Mouse (Mus musculus): ENCODE results near the gene Snrpd3. TPM values are rescaled to one million over a fixed set of nuclear protein-coding genes. Genes with fewer than 3 reads are reported as not detected.

Gene Snrpd3
- polyA plus RNA-seq, 1 experiment from 2014 or later = 256 TPM

DNA sequence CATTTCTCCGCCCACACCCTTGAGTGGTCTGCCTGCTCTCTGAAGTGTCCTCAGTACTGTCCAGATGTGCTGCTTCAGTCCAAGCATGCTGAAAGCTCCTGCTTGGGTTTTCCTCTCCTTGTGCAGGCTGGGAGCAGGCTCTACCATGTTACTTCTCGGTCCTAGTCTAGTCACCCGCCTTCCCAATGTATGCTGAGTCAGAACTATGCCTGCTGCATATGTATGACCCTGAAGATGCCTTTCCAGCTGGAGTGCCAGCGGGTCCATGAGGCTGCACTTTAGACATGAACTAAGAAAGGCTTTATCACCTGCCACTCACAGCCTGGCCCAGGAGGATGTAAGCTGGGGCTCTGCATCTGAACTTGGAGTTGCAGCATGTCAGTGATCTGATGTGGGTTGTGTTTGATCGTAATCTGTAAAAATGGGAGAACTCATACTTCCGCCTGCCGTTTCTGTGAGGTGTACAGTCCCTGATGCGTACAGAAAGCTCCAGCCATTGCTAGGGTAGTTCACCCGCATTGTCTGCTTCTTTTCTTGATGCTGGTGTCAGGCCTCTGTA, 14.3 kb downstream of the Snrpd3 start:
- Histone ChIP-seq H3K9me3 (ENCODE audit: control insufficient read depth, low read length) (no peaks in the 10 kb centered on the region), H3K27me3 (ENCODE audit: control insufficient read depth, insufficient read depth, low read length) (no peaks in the 10 kb centered on the region), H3K36me3 (ENCODE audit: control insufficient read depth, insufficient read depth, low read length) (peaks cover 23% of the 10 kb centered on the region; the same call in 1 of the 2 replicates), H3K9ac (ENCODE audit: low read length) (no peak overlapping the region), H3K4me3 (ENCODE audit: low read depth, low read length) (no peak overlapping the region), H3K4me2 (ENCODE audit: low read depth, severe bottlenecking) (no peak overlapping the region), H3K4me1 (ENCODE audit: control insufficient read depth, insufficient read depth, low read length) (no peaks in the 10 kb centered on the region), H3K27ac (replicated peaks; ENCODE audit: low read depth, low read length) (no peak overlapping the region)
- 90% methylated on average over 9 of the region's 9 CpGs for WGBS
- DNase-seq (ENCODE audit: low spot score) (no peak), ATAC-seq (ENCODE audit: insufficient number of reproducible peaks, low FRiP score, low TSS enrichment, low read depth) (no peak)

GRCm38 (mm10) chr10:75534216-75534615, 16.9 kb downstream of the Snrpd3 start:
- WGBS = 91% methylated on average over 8 of the region's 8 CpGs
- Histone ChIP-seq H3K36me3 (ENCODE audit: control insufficient read depth, insufficient read depth, low read length) (peaks cover 23% of the 10 kb centered on the region; the same call in 1 of the 2 replicates), H3K9me3 (ENCODE audit: control insufficient read depth, low read length) (no peaks in the 10 kb centered on the region)

DNA sequence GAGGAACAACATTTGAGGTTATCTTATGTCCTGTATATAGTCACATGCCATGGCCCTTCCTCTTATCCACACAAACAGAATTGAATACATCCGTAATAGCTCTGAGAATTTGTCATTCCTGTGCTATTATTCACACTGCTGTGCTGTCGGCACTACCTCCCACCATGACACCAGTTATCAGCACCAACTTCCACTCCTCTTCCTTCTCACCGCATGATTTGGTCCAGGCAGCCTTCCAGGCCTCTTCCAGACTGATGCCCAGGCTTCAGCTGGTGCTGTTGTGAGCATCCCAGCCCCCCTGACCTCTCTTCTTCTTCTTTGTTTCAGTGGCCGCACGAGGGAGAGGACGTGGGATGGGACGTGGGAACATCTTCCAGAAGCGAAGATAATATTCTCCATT, 17.6 kb downstream of the Snrpd3 start:
- Histone ChIP-seq H3K4me1 (ENCODE audit: control insufficient read depth, insufficient read depth, low read length) (no peaks in the 10 kb centered on the region), H3K27ac (replicated peaks; ENCODE audit: low read depth, low read length) (no peak overlapping the region), H3K4me2 (ENCODE audit: low read depth, severe bottlenecking) (no peak overlapping the region), H3K27me3 (ENCODE audit: control insufficient read depth, insufficient read depth, low read length) (no peaks in the 10 kb centered on the region), H3K4me3 (ENCODE audit: low read depth, low read length) (no peak overlapping the region), H3K36me3 (ENCODE audit: control insufficient read depth, insufficient read depth, low read length) (peaks cover 23% of the 10 kb centered on the region; the same call in 1 of the 2 replicates), H3K9ac (ENCODE audit: low read length) (no peak overlapping the region), H3K9me3 (ENCODE audit: control insufficient read depth, low read length) (no peaks in the 10 kb centered on the region)
- 92% methylated on average over 8 of the region's 8 CpGs for WGBS
- no peak for ATAC-seq (ENCODE audit: insufficient number of reproducible peaks, low FRiP score, low TSS enrichment, low read depth)
- no peak for DNase-seq (ENCODE audit: low spot score)

More at GRCm38 (mm10) chr10:75534216-75534615, 16.9 kb downstream of the Snrpd3 start:
- no peak overlapping the region for H3K9ac ChIP-seq (ENCODE audit: low read length)
- ATAC-seq (ENCODE audit: insufficient number of reproducible peaks, low FRiP score, low TSS enrichment, low read depth) = no peak
- DNase-seq (ENCODE audit: low spot score) = no peak
- no peaks in the 10 kb centered on the region for H3K4me1 ChIP-seq (ENCODE audit: control insufficient read depth, insufficient read depth, low read length)
- H3K4me3 ChIP-seq (ENCODE audit: low read depth, low read length) = no peak overlapping the region
- no peak overlapping the region for H3K4me2 ChIP-seq (ENCODE audit: low read depth, severe bottlenecking)
- no peaks in the 10 kb centered on the region for H3K27me3 ChIP-seq (ENCODE audit: control insufficient read depth, insufficient read depth, low read length)
- no peak overlapping the region for H3K27ac ChIP-seq (replicated peaks; ENCODE audit: low read depth, low read length)

- Histone ChIP-seq H3K9me3 (ENCODE audit: control insufficient read depth, low read length) (no peaks in the 10 kb centered on the region), H3K4me1 (ENCODE audit: control insufficient read depth, insufficient read depth, low read length) (no peaks in the 10 kb centered on the region), H3K27ac (replicated peaks; ENCODE audit: low read depth, low read length) (no peak overlapping the region), H3K9ac (ENCODE audit: low read length) (no peak overlapping the region), H3K4me2 (ENCODE audit: low read depth, severe bottlenecking) (no peak overlapping the region), H3K36me3 (ENCODE audit: control insufficient read depth, insufficient read depth, low read length) (peaks cover 23% of the 10 kb centered on the region; the same call in 1 of the 2 replicates), H3K27me3 (ENCODE audit: control insufficient read depth, insufficient read depth, low read length) (no peaks in the 10 kb centered on the region), H3K4me3 (ENCODE audit: low read depth, low read length) (no peak overlapping the region)
- DNase-seq (ENCODE audit: low spot score) (no peak), ATAC-seq (ENCODE audit: insufficient number of reproducible peaks, low FRiP score, low TSS enrichment, low read depth) (no peak)
- WGBS = 94% methylated on average over 2 of the region's 2 CpGs
Observed at GRCm38 (mm10) chr10:75535423-75535822, 18.1 kb downstream of the Snrpd3 start.

DNA sequence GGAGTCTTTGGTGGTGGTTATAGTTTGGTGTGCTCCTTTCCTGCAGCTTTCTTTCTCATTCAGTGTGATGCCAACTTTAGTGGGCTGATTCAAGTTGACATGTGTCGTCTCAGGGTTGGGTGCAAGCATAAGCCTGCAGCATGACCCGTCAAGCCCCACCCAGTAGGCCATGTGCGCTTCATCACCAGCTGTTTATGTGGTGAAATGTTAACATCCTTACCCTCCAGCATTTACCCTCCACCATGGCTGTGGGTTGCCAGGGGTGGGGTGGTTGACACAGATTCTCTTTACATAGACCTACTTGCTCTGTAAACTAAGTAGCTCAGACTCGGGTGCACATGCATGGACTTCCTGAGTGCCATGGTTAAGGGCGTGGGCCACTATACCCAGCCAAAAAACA, 18.8 kb downstream of the Snrpd3 start:
- H3K9me3 ChIP-seq (ENCODE audit: control insufficient read depth, low read length) = no peaks in the 10 kb centered on the region
- no peak overlapping the region for H3K4me3 ChIP-seq (ENCODE audit: low read depth, low read length)
- H3K27ac ChIP-seq (replicated peaks; ENCODE audit: low read depth, low read length) = no peak overlapping the region
- H3K4me1 ChIP-seq (ENCODE audit: control insufficient read depth, insufficient read depth, low read length) = no peaks in the 10 kb centered on the region
- peaks cover 23% of the 10 kb centered on the region; the same call in 1 of the 2 replicates for H3K36me3 ChIP-seq (ENCODE audit: control insufficient read depth, insufficient read depth, low read length)
- no peak overlapping the region for H3K4me2 ChIP-seq (ENCODE audit: low read depth, severe bottlenecking)
- DNase-seq (ENCODE audit: low spot score) (no peak), ATAC-seq (ENCODE audit: insufficient number of reproducible peaks, low FRiP score, low TSS enrichment, low read depth) (0 out of 2 replicates have a peak, but pooled peaks have one; percentile 31)
- WGBS = 94% methylated on average over 5 of the region's 5 CpGs
- no peak overlapping the region for H3K9ac ChIP-seq (ENCODE audit: low read length)
- no peaks in the 10 kb centered on the region for H3K27me3 ChIP-seq (ENCODE audit: control insufficient read depth, insufficient read depth, low read length)

DNA sequence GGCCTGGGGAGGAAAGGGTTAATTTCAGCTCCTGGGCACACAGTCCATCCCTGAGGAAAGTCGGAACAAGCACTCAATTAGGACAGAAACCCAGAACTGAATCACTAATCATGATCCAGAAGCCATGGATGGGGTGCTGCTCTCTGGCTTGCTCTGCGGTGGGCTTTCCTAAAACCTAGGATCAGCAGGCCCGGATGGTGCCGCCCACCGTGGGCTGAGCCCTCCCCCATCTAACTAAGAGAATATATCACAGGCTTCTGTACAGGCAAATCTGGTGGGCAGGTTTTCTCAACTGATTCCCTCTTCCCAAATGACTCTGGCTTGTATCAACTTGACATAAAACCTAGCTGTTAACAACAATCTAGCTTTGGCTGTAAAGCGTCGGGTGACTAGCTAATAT, 30.6 kb downstream of the Snrpd3 start:
- H3K4me2 ChIP-seq (ENCODE audit: low read depth, severe bottlenecking) = no peak overlapping the region
- no peaks in the 10 kb centered on the region for H3K36me3 ChIP-seq (ENCODE audit: control insufficient read depth, insufficient read depth, low read length)
- 47% methylated on average over 7 of the region's 7 CpGs for WGBS
- H3K27ac ChIP-seq (replicated peaks; ENCODE audit: low read depth, low read length) = no peak overlapping the region
- DNase-seq (ENCODE audit: low spot score) = no peak
- no peak overlapping the region for H3K9ac ChIP-seq (ENCODE audit: low read length)
- H3K27me3 ChIP-seq (ENCODE audit: control insufficient read depth, insufficient read depth, low read length) = no peaks in the 10 kb centered on the region
- H3K9me3 ChIP-seq (ENCODE audit: control insufficient read depth, low read length) = no peaks in the 10 kb centered on the region
- peaks cover 4% of the 10 kb centered on the region; the same call in 1 of the 2 replicates for H3K4me1 ChIP-seq (ENCODE audit: control insufficient read depth, insufficient read depth, low read length)
- H3K4me3 ChIP-seq (ENCODE audit: low read depth, low read length) = no peak overlapping the region
- ATAC-seq (ENCODE audit: insufficient number of reproducible peaks, low FRiP score, low TSS enrichment, low read depth) = no peak

- 47% methylated on average over 14 of the region's 14 CpGs for WGBS
- ATAC-seq (ENCODE audit: insufficient number of reproducible peaks, low FRiP score, low TSS enrichment, low read depth) = 0 out of 2 replicates have a peak, but pooled peaks have one; percentile 60
Observed at GRCm38 (mm10) chr10:75548486-75548885, 31.1 kb downstream of the Snrpd3 start.

DNA sequence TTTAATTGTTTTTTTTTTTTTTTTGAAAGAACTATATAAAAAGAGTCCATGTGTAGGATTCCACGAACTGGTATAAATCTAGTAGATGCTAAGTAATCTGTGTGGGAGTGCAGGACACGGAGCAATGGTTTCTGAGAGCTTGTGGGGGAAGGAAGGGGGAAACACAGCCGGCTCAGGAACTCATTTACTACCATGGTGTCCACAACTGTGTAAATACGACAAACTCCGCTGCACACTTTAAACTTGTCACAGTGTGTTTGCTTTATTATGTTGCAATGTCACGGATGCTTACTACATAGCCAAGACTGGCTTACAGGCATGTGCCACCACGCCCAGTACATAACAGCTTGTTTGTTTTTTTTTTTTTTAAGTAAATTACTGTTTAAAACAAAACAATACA, 32.5 kb downstream of the Snrpd3 start:
- H3K4me3 ChIP-seq (ENCODE audit: low read depth, low read length) = no peak overlapping the region
- no peak overlapping the region for H3K4me2 ChIP-seq (ENCODE audit: low read depth, severe bottlenecking)
- DNase-seq (ENCODE audit: low spot score) (no peak), ATAC-seq (ENCODE audit: insufficient number of reproducible peaks, low FRiP score, low TSS enrichment, low read depth) (no peak)
- peaks cover 4% of the 10 kb centered on the region; the same call in 1 of the 2 replicates for H3K4me1 ChIP-seq (ENCODE audit: control insufficient read depth, insufficient read depth, low read length)
- no peaks in the 10 kb centered on the region for H3K27me3 ChIP-seq (ENCODE audit: control insufficient read depth, insufficient read depth, low read length)
- 80% methylated on average over 7 of the region's 7 CpGs for WGBS
- no peak overlapping the region for H3K9ac ChIP-seq (ENCODE audit: low read length)
- no peaks in the 10 kb centered on the region for H3K9me3 ChIP-seq (ENCODE audit: control insufficient read depth, low read length)
- no peaks in the 10 kb centered on the region for H3K36me3 ChIP-seq (ENCODE audit: control insufficient read depth, insufficient read depth, low read length)
- H3K27ac ChIP-seq (replicated peaks; ENCODE audit: low read depth, low read length) = no peak overlapping the region

More at GRCm38 (mm10) chr10:75548486-75548885, 31.1 kb downstream of the Snrpd3 start:
- H3K4me2 ChIP-seq (ENCODE audit: low read depth, severe bottlenecking) = no peak overlapping the region
- H3K27ac ChIP-seq (replicated peaks; ENCODE audit: low read depth, low read length) = no peak overlapping the region
- no peaks in the 10 kb centered on the region for H3K36me3 ChIP-seq (ENCODE audit: control insufficient read depth, insufficient read depth, low read length)
- no peaks in the 10 kb centered on the region for H3K9me3 ChIP-seq (ENCODE audit: control insufficient read depth, low read length)
- peak; percentile 40 for DNase-seq (ENCODE audit: low spot score)
- H3K9ac ChIP-seq (ENCODE audit: low read length) = no peak overlapping the region
- no peak overlapping the region for H3K4me3 ChIP-seq (ENCODE audit: low read depth, low read length)
- H3K27me3 ChIP-seq (ENCODE audit: control insufficient read depth, insufficient read depth, low read length) = no peaks in the 10 kb centered on the region
- H3K4me1 ChIP-seq (ENCODE audit: control insufficient read depth, insufficient read depth, low read length) = peaks cover 4% of the 10 kb centered on the region; the same call in 1 of the 2 replicates

DNA sequence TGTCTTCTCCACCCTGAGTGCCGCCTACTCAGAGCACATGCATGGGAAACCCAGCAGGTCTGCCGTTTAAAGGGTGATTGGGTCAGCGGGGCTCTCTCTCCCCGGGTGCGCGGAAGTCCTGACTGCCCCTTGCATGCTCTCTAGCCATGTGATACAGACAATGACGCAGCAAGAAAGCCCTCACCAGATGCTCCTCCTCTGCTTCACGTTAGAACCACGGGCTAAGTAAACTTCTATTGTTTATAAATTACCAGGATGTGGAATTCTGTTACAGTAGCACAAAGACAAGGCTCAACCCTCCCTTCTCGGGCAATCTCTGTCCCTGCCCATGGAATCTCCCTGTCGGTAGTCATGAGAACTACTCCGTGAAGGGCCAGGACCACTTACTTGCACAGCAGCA, 33.8 kb downstream of the Snrpd3 start:
- 56% methylated on average over 12 of the region's 12 CpGs for WGBS
- Histone ChIP-seq H3K4me3 (ENCODE audit: low read depth, low read length) (no peak overlapping the region), H3K9ac (ENCODE audit: low read length) (no peak overlapping the region), H3K9me3 (ENCODE audit: control insufficient read depth, low read length) (no peaks in the 10 kb centered on the region), H3K4me2 (ENCODE audit: low read depth, severe bottlenecking) (no peak overlapping the region), H3K27ac (replicated peaks; ENCODE audit: low read depth, low read length) (no peak overlapping the region), H3K4me1 (ENCODE audit: control insufficient read depth, insufficient read depth, low read length) (peaks cover 4% of the 10 kb centered on the region; the same call in 1 of the 2 replicates), H3K27me3 (ENCODE audit: control insufficient read depth, insufficient read depth, low read length) (no peaks in the 10 kb centered on the region), H3K36me3 (ENCODE audit: control insufficient read depth, insufficient read depth, low read length) (no peaks in the 10 kb centered on the region)
- ATAC-seq (ENCODE audit: insufficient number of reproducible peaks, low FRiP score, low TSS enrichment, low read depth) (no peak), DNase-seq (ENCODE audit: low spot score) (no peak)

All from limb, embryonic 11.5 days (tissue).